In the genomic region with DNA sequence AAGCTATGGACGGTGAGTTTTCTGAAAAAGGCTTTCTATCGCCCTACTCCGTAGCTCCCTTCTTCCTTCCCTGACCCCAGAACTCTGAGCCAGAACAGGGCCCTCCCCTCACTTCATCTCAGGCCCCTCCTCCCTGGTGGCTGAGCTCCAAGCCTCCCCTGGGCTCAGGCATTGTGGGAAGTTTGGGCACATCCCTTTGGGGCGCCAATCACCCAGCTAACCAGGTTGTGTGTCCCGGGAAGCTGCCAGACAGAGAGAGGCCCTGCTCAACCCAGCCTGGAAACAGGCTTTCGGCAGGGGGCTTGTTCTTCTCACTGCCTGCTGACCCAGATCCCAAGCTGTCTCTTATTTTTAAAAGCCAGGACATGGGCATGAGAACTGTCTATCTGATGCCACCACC, we compare ENCODE assay signal across 8 mouse cellular contexts. TPM values are rescaled to one million over a fixed set of nuclear protein-coding genes. Genes with fewer than 3 reads are reported as not detected.
DNase-seq lines count a peak whose midpoint lies in the region; ATAC-seq lines count a peak whose summit lies in the region.

No protein-coding gene starts in this region.

- H3K9me3 ChIP-seq in lung, embryonic 15.5 days = no peaks in the 10 kb centered on the region
- H3K9me3 ChIP-seq in hindbrain, embryonic 16.5 days (ENCODE audit: control insufficient read depth, low read length) = no peaks in the 10 kb centered on the region
- H3K9me3 ChIP-seq in limb, embryonic 15.5 days = no peaks in the 10 kb centered on the region
- no peaks in the 10 kb centered on the region for H3K9me3 ChIP-seq in stomach, embryonic 15.5 days

- WGBS in lung, embryonic 15.5 days = 14% methylated on average over 6 of the region's 6 CpGs
- WGBS in hindbrain, embryonic 16.5 days = 6% methylated on average over 6 of the region's 6 CpGs
- 10% methylated on average over 6 of the region's 6 CpGs for WGBS in limb, embryonic 15.5 days
- WGBS in stomach, embryonic 15.5 days = 15% methylated on average over 6 of the region's 6 CpGs

- ATAC-seq in lung, embryonic 15.5 days (ENCODE audit: borderline replicate concordance, extremely low read depth, low FRiP score, low TSS enrichment) = no peak
- ATAC-seq in hindbrain, embryonic 16.5 days = peak; percentile 66
- no peak for ATAC-seq in limb, embryonic 15.5 days (ENCODE audit: insufficient number of reproducible peaks, low FRiP score, low TSS enrichment, low read depth)
- no peak for ATAC-seq in stomach, embryonic 15.5 days (ENCODE audit: insufficient read depth, low FRiP score, low read depth)

- no peak overlapping the region for H3K27ac ChIP-seq in lung, embryonic 15.5 days
- H3K27ac ChIP-seq in hindbrain, embryonic 16.5 days (ENCODE audit: low read depth, low read length) = peak overlapping the region; percentile 79; the same call in 1 of the 2 replicates
- H3K27ac ChIP-seq in limb, embryonic 15.5 days = peak overlapping the region; percentile 72; the same call in 1 of the 2 replicates
- H3K27ac ChIP-seq in stomach, embryonic 15.5 days = peak overlapping the region; percentile 70; the same call in 1 of the 2 replicates

- H3K9ac ChIP-seq in lung, embryonic 15.5 days = peak overlapping the region; percentile 59; the same call in 1 of the 2 replicates
- peak overlapping the region; percentile 85 for H3K9ac ChIP-seq in hindbrain, embryonic 16.5 days (ENCODE audit: low read depth, low read length)
- H3K9ac ChIP-seq in limb, embryonic 15.5 days = 0 out of 2 replicates have a peak overlapping the region, but pooled peaks have one; percentile 58
- no peak overlapping the region for H3K9ac ChIP-seq in stomach, embryonic 15.5 days

- H3K27me3 ChIP-seq in lung, embryonic 15.5 days = peaks cover 22% of the 10 kb centered on the region; the same call in 1 of the 2 replicates
- no peaks in the 10 kb centered on the region; the same call in 1 of the 2 replicates for H3K27me3 ChIP-seq in hindbrain, embryonic 16.5 days (replicated peaks; ENCODE audit: control insufficient read depth, insufficient read depth, low read length)
- H3K27me3 ChIP-seq in limb, embryonic 15.5 days = peaks cover 6% of the 10 kb centered on the region
- H3K27me3 ChIP-seq in stomach, embryonic 15.5 days (replicated peaks) = 0 out of 2 replicates have a peak, but pooled peaks cover 11% of the 10 kb centered on the region

- H3K36me3 ChIP-seq in lung, embryonic 15.5 days = no peaks in the 10 kb centered on the region
- H3K36me3 ChIP-seq in hindbrain, embryonic 16.5 days (ENCODE audit: control insufficient read depth, insufficient read depth, low read length) = no peaks in the 10 kb centered on the region
- no peaks in the 10 kb centered on the region; the same call in 1 of the 2 replicates for H3K36me3 ChIP-seq in limb, embryonic 15.5 days
- no peaks in the 10 kb centered on the region for H3K36me3 ChIP-seq in stomach, embryonic 15.5 days

- H3K4me1 ChIP-seq in lung, embryonic 15.5 days = peaks cover 19% of the 10 kb centered on the region
- peaks cover 20% of the 10 kb centered on the region for H3K4me1 ChIP-seq in hindbrain, embryonic 16.5 days (ENCODE audit: control insufficient read depth, insufficient read depth, low read depth, low read length)
- peaks cover 22% of the 10 kb centered on the region for H3K4me1 ChIP-seq in limb, embryonic 15.5 days
- peaks cover 11% of the 10 kb centered on the region for H3K4me1 ChIP-seq in stomach, embryonic 15.5 days

- no peak for DNase-seq in lung, postnatal 36 days
- peak; percentile 27 for DNase-seq in embryo, embryonic 10.5 days (ENCODE audit: low spot score)
- DNase-seq in B cell, adult 2 months = no peak
- no peak for DNase-seq in spleen, adult 12 weeks (ENCODE audit: low spot score)

- peak overlapping the region; percentile 95 for H3K4me2 ChIP-seq in lung, embryonic 15.5 days
- peak overlapping the region; percentile 96 for H3K4me2 ChIP-seq in hindbrain, embryonic 16.5 days (ENCODE audit: low read length)
- peak overlapping the region; percentile 92 for H3K4me2 ChIP-seq in limb, embryonic 15.5 days
- H3K4me2 ChIP-seq in stomach, embryonic 15.5 days = peak overlapping the region; percentile 93

- peak overlapping the region; percentile 75 for H3K4me3 ChIP-seq in lung, embryonic 15.5 days
- H3K4me3 ChIP-seq in hindbrain, embryonic 16.5 days (ENCODE audit: low read length) = peak overlapping the region; percentile 80
- peak overlapping the region; percentile 70 for H3K4me3 ChIP-seq in limb, embryonic 15.5 days
- H3K4me3 ChIP-seq in stomach, embryonic 15.5 days (replicated peaks) = peak overlapping the region; percentile 61

RNA-seq across cellular contexts. Expression of a gene that starts 1.5 kb away (rescaled TPM):
- polyA plus RNA-seq in lung, embryonic 15.5 days (2015; fragmentation: Nextera tagmentation; extraction: Ambion mirVana) = 7.8 and 9.1 TPM in 2 replicates
- 54.8 and 58.3 TPM in 2 replicates for polyA plus RNA-seq in hindbrain, embryonic 16.5 days (2015; fragmentation: Nextera tagmentation; extraction: Ambion mirVana)
- 18.1 and 21.0 TPM in 2 replicates for polyA plus RNA-seq in limb, embryonic 15.5 days (2015; fragmentation: Nextera tagmentation; extraction: Ambion mirVana)
- polyA plus RNA-seq in stomach, embryonic 15.5 days (2015; fragmentation: Nextera tagmentation; extraction: Ambion mirVana) = 12.2 and 12.4 TPM in 2 replicates

RNA-seq across cellular contexts. Expression of a gene that starts 9.3 kb away (rescaled TPM):
- polyA plus RNA-seq in lung, embryonic 15.5 days (2015; fragmentation: Nextera tagmentation; extraction: Ambion mirVana) = 0.44 and 0.77 TPM in 2 replicates
- 0.43 and 0.46 TPM in 2 replicates for polyA plus RNA-seq in hindbrain, embryonic 16.5 days (2015; fragmentation: Nextera tagmentation; extraction: Ambion mirVana)
- polyA plus RNA-seq in limb, embryonic 15.5 days (2015; fragmentation: Nextera tagmentation; extraction: Ambion mirVana) = 1.1 and 1.3 TPM in 2 replicates
- 0.30 and 0.43 TPM in 2 replicates for polyA plus RNA-seq in stomach, embryonic 15.5 days (2015; fragmentation: Nextera tagmentation; extraction: Ambion mirVana)

RNA-seq across cellular contexts. Expression of a gene that starts 35.5 kb away (rescaled TPM):
- 5.8 and 6.7 TPM in 2 replicates for polyA plus RNA-seq in lung, embryonic 15.5 days (2015; fragmentation: Nextera tagmentation; extraction: Ambion mirVana)
- 2.7 and 5.1 TPM in 2 replicates for polyA plus RNA-seq in hindbrain, embryonic 16.5 days (2015; fragmentation: Nextera tagmentation; extraction: Ambion mirVana)
- polyA plus RNA-seq in limb, embryonic 15.5 days (2015; fragmentation: Nextera tagmentation; extraction: Ambion mirVana) = 21.5 and 28.0 TPM in 2 replicates
- polyA plus RNA-seq in stomach, embryonic 15.5 days (2015; fragmentation: Nextera tagmentation; extraction: Ambion mirVana) = 12.1 and 13.6 TPM in 2 replicates

RNA-seq across cellular contexts. Expression of a gene that starts 49.7 kb away (rescaled TPM):
- polyA plus RNA-seq in lung, embryonic 15.5 days (2015; fragmentation: Nextera tagmentation; extraction: Ambion mirVana) = 427 and 444 TPM in 2 replicates
- polyA plus RNA-seq in hindbrain, embryonic 16.5 days (2015; fragmentation: Nextera tagmentation; extraction: Ambion mirVana) = 166 and 187 TPM in 2 replicates
- polyA plus RNA-seq in limb, embryonic 15.5 days (2015; fragmentation: Nextera tagmentation; extraction: Ambion mirVana) = 549 and 573 TPM in 2 replicates
- polyA plus RNA-seq in stomach, embryonic 15.5 days (2015; fragmentation: Nextera tagmentation; extraction: Ambion mirVana) = 327 and 341 TPM in 2 replicates
